Mouse (Mus musculus): ENCODE measurements around the gene Irx4. TPM values are rescaled to one million over a fixed set of nuclear protein-coding genes. Genes with fewer than 3 reads are reported as not detected.

The Irx4 gene
- total RNA-seq (2012; rRNA removed) (not detected in 2 replicates), polyA plus RNA-seq (2012; ENCODE audit: insufficient read depth in 1 of 2, insufficient read length in 2 of 2, low read depth in 1 of 2, low replicate concordance in 2 of 2, missing spikeins in 1 of 2) (not detected)

- no peak for TF ChIP-seq CHD1 (IDR thresholded peaks at IDR 0.05; ENCODE audit: low read depth, low read length)
- TF ChIP-seq TCF12 (IDR thresholded peaks at IDR 0.05; ENCODE audit: low read depth, low read length), result no peak
- H3K27ac ChIP-seq (ENCODE audit: control insufficient read depth, low read depth, low read length), result no peak within 1 kb of the TSS
- H3K9ac ChIP-seq (ENCODE audit: control insufficient read depth, low read depth, low read length, poor library complexity, severe bottlenecking), result no peak within 1 kb of the TSS
- H3K79me2 ChIP-seq (ENCODE audit: control insufficient read depth, insufficient read depth, low read length, poor library complexity), result no peaks in the 10 kb centered on the region
- H3K4me1 ChIP-seq (ENCODE audit: control insufficient read depth in 1 of 2, insufficient read depth in 2 of 2, low read length in 2 of 2), result no peaks in the 10 kb centered on the region
- no peaks in the 10 kb centered on the region for H3K9me3 ChIP-seq (replicated peaks; ENCODE audit: insufficient read depth, low read length)
- no peak within 1 kb of the TSS for H3K4me3 ChIP-seq (ENCODE audit: control insufficient read depth in 1 of 2, insufficient read depth in 1 of 2, low read depth in 2 of 2, low read length in 2 of 2)
- H3K36me3 ChIP-seq (ENCODE audit: control insufficient read depth in 1 of 2, insufficient read depth in 2 of 2, low read length in 2 of 2), result no peaks in the 10 kb centered on the region
- DNase-seq (ENCODE audit: low read depth, low spot score), result no peak
- no peaks in the 10 kb centered on the region for H3K27me3 ChIP-seq (ENCODE audit: control insufficient read depth in 1 of 2, insufficient read depth in 2 of 2, low read length in 2 of 2)
Observed at GRCm38 (mm10) chr13:73260354-73261035, at the start of gene Irx4. Gene Irx4 (plus strand): TSS chr13:73260479.

DNA sequence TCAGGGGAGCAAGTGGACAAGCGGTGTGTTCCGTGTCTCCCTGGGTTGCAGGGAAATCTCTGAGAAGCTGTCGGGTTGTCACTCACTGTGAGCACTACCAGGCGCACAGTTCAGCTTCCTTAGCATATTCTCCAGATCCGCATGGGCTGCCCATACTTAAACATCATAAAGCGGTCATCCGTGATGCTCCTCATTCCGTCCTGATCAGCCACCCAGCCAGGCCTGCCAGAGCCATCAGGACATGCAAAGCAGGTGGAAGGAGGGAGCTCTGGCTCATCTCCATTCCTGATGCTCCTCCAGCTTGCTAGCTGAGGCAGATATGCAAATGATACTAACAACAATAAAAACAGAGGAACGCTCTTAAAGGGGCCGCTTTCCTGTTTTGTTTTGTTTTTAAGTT is 46.0 kb upstream of the Irx4 start:
- no peak overlapping the region for H3K9ac ChIP-seq (ENCODE audit: control insufficient read depth, low read depth, low read length, poor library complexity, severe bottlenecking)
- no peak for DNase-seq (ENCODE audit: low read depth, low spot score)
- H3K4me3 ChIP-seq (ENCODE audit: control insufficient read depth in 1 of 2, insufficient read depth in 1 of 2, low read depth in 2 of 2, low read length in 2 of 2), result no peak overlapping the region
- no peaks in the 10 kb centered on the region for H3K4me1 ChIP-seq (ENCODE audit: control insufficient read depth in 1 of 2, insufficient read depth in 2 of 2, low read length in 2 of 2)
- no peaks in the 10 kb centered on the region for H3K36me3 ChIP-seq (ENCODE audit: control insufficient read depth in 1 of 2, insufficient read depth in 2 of 2, low read length in 2 of 2)
- H3K27ac ChIP-seq (ENCODE audit: control insufficient read depth, low read depth, low read length), result no peak overlapping the region
- H3K9me3 ChIP-seq (replicated peaks; ENCODE audit: insufficient read depth, low read length), result no peaks in the 10 kb centered on the region
- no peaks in the 10 kb centered on the region for H3K79me2 ChIP-seq (ENCODE audit: control insufficient read depth, insufficient read depth, low read length, poor library complexity)
- H3K27me3 ChIP-seq (ENCODE audit: control insufficient read depth in 1 of 2, insufficient read depth in 2 of 2, low read length in 2 of 2), result no peaks in the 10 kb centered on the region
- TF ChIP-seq TBP (IDR thresholded peaks at IDR 0.05; ENCODE audit: low read depth, low read length) (no peak), KAT2A (conservative IDR thresholded peaks at IDR 0.05; ENCODE audit: low read depth, low read length) (no peak), MXI1 (IDR thresholded peaks at IDR 0.05; ENCODE audit: low read depth, low read length) (no peak), NRF1 (IDR thresholded peaks at IDR 0.05; ENCODE audit: insufficient read depth, low read depth, low read length, poor library complexity, severe bottlenecking) (no peak), MAX (IDR thresholded peaks at IDR 0.05; ENCODE audit: low read length) (no peak), ZMIZ1 (IDR thresholded peaks at IDR 0.05; ENCODE audit: low read depth, low read length) (no peak), POLR2A (IDR thresholded peaks at IDR 0.05; ENCODE audit: control insufficient read depth in 1 of 2, insufficient read depth in 1 of 2, low read depth in 1 of 2, low read length in 2 of 2, poor library complexity in 1 of 2) (no peak), ELF1 (IDR thresholded peaks at IDR 0.05; ENCODE audit: low read depth, low read length) (no peak), EP300 (IDR thresholded peaks at IDR 0.05; ENCODE audit: low read depth in 1 of 2, low read length in 2 of 2) (no peak), NELFE (IDR thresholded peaks at IDR 0.05; ENCODE audit: low read depth, low read length) (no peak), JUND (IDR thresholded peaks at IDR 0.05; ENCODE audit: low read depth, low read length) (no peak), MEF2A (IDR thresholded peaks at IDR 0.05; ENCODE audit: extremely low read depth, insufficient replicate concordance, low read depth, low read length, poor library complexity, severe bottlenecking) (no peak), E2F4 (IDR thresholded peaks at IDR 0.05; ENCODE audit: borderline replicate concordance, low read depth, low read length) (no peak), RCOR1 (IDR thresholded peaks at IDR 0.05; ENCODE audit: low read depth, low read length) (no peak)
